Mouse (Mus musculus) heart, postnatal 14 days (tissue): ENCODE results near the gene Sgcd. TPM values are rescaled to one million over a fixed set of nuclear protein-coding genes. Genes with fewer than 3 reads are reported as not detected.

Source experiments
- DNase-seq, 2 experiments: peaks; one replicate each; pipeline ENCODE4 v3.0.0; 2021 to 2022
- intact Hi-C: fragments of 180-260 bp; cut with DNase I; formaldehyde crosslinking; loops from one replicate; pipeline ENCODE4 v1.15.1; 2025
- total RNA-seq, 2 experiments: library from RNA; stranded (reverse); gene quantifications; 2 replicates each; pipeline ENCODE4 v1.2.3; 2021

Gene Sgcd
- total RNA-seq, 2 experiments from 2014 or later: 55.8 to 57.5 TPM

DNA sequence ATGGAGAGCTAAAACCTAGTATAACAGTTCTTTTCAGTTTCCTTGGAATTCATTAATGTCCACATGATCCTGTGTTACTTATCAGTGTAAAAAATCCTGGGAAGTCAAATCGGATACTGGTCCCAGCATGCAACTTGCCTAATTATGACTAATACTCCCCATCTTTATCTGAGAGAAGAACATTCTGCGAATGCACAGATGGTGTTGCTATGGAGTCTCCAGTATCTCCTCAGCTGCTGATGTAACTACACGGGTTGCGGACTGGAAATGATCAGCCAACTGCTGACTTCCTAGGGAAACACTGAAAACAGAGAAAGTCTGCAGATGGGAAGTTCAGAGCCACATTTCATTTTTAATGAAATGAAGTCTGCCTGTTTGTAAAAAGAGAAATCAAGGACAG, 821.4 kb downstream of the Sgcd start:
- DNase-seq: no peak
- intact Hi-C loops: no loop called here

DNA sequence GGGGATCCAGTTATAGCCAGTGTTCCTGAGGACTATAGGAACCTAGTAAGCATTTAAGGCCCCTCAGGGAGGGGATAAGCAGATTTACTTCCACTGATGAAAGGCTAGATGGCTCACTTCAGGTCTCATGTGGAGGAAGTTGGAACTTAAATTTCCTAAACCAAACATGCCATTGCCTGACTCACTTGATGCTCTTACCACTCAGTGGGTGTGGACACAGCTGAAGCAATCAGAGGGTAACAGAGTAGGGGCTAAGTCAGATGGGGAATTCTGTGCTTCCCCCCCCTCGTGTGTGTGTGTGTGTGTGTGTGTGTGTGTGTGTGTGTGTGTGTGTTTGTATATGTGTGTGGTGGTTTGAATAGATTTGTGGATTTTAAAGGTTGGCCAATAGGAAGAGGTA, 830.7 kb downstream of the Sgcd start:
- intact Hi-C loops: no loop called here
- DNase-seq: no peak

DNA sequence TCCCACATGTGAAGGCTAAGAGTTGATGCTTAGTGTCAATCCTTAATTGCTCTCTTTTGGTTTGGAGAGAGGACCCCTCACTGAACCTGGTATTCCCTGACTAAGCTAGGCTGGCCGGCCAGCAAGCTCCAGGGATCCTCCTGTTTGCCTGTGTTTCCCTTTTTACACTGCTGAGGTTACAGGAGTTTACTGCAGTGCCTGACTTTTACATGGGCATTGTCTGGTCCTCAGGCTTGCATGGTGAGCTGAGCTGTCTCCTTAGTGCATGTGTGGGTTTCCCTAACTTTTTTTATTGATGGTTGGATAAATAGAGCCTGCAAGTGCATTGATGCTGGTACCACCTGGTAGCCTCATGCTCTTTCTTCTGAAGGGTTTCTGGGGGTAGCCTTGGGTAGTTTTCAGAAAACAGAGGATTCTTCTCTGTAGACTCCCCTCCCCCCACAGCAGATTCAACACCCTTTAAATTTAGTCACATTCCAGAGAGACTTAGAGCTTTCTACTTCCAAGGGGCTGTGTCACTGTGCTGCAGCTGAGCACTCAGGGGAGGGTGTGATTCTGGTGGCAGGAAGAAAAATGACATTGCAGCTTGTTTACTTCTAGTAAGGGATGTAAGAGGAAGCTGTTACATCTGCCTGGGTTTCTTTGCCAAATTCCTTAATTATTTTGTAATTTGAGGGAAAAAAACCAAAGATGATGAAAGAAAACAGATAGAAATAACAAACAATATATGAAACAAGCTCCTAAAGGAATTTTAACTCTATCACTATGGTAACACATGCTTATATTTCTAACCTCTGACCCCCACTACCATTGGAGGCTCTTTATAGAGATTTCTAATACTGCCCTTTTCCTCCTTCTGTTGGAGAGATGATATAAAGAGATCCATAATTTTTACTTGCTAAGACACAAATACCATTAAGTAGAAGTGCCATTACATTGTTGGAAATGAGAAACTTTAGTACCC, 831.8 kb downstream of the Sgcd start:
- DNase-seq: peak in 1 of 2 experiments; percentile 4
- intact Hi-C loops: no loop called here

DNA sequence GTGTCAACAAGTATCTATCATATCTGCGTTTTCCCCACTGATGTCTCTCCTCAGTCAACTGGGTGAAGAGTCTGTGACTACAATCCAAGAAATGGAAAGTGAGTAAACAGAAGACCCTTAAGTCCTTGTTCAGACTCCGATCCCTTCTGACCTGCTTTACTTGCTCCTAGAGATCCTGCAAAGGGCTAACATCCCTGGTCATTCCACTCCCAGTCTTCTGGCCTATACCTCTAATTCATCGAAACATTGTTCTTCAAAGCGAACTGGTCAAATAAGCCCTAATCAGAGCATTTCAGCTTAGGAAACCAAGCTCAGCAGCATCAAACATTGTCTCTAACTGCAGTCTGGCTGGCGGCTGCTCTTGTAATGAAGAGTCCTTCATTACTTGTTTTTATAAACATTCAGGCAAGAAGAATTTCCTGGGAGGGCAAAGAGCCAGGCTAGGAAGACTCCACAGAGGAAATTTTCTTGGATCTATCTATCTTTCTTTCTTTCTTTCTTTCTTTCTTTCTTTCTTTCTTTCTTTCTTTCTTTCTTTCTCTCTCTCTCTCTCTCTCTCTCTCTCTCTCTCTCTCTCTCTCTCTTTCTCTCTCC, 833.8 kb downstream of the Sgcd start:
- intact Hi-C loops: no loop called here
- peak in 1 of 2 experiments; percentile 13 for DNase-seq

DNA sequence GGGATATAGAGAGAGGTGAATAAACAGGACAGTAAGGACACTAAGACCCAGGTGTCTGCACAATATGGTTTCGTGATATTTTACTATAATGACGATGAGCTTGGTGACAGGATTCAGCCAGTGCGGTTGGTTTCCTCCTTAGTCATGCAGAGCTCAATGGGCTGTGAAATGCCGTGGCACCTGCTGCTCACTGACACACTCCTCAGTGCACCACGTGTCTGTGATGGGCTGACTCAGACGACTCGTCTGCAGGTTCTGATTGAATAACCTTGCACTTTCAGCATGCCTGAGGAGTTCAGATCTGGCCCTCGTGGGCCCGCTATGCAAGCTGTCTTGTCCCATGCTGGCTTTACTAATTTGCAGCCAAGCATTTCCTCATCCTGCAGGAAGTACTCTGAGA, 839.2 kb downstream of the Sgcd start:
- DNase-seq: no peak
- intact Hi-C loops: no loop called here

DNA sequence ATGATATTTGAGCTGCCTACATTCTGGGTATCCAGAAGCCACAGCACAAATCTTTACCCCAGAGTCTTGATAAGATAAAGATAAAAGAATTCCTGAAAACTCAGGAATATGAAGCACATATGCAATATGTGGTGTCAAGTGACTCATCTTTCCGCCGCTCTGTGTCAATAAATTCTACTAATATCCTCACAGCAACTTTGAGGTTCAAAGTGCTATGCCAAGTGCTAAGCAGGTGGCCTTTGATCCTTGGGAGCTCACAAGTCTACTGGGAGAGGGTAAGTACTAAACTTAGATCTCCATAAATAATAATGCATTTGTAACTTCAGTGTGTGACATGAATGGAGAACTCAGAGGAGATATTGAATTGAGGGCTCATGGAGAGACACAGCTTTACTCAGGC, 848.9 kb downstream of the Sgcd start:
- no peak for DNase-seq
- intact Hi-C loops: no loop called here

DNA sequence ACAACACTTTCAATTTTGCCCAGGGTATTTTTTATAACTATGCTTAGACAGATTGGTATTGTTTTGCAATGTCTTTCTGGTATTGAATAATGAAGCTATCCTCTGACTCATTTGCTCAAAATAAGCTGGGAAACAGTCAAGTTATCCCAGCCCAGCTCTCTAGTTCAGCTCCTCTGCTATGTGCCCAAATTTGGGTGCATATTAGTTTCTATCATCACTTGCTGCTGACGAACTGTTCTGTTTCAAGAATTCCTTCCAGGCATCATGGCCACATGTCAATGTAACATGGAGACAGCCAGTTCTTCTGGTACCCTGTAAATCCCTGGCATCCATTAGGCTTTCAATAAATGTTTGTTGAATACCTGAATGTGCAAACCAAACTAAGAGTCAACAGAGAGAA, 849.5 kb downstream of the Sgcd start:
- no peak for DNase-seq
- intact Hi-C loops: no loop called here

DNA sequence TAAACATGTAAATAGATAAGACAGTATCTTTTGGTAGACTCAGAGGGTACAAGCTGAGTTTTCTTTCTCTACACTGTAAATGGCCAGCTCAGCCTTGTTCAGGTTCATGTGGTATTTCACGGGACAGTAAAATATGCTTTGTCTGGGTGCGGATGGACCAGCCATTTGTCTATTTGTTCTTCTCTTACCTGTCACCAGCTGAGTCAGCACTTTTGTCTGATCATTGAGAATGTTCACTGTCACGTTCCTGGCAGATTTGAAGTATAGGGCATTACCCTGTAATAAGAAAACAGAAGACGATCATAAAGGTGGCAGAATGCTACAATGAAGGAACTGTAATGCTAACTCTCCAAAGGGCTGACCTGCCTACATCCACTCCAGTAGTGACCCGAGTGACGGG, 856.4 kb downstream of the Sgcd start:
- intact Hi-C loops: no loop called here

DNA sequence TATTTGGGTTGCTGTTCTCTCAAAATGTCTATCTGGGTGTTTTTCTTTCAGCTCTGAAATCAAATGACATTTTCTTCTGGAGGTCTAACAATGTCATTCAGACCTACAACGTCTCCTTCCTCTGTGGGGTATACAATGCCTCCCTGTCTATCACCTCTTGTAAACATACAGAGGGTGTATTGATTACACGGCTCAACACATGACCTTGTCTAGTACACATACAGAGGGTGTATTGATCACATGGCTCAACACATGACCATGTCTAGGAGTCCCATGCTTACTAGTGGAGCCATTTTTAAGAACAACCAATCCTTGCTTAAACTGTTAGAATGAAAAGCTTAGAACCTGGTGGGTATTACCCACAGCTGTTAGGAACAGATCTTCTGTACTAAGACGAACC, 858.3 kb downstream of the Sgcd start:
- intact Hi-C loops: no loop called here

More for the DNA sequence above, 856.4 kb downstream of the Sgcd start:
- no peak for DNase-seq

DNA sequence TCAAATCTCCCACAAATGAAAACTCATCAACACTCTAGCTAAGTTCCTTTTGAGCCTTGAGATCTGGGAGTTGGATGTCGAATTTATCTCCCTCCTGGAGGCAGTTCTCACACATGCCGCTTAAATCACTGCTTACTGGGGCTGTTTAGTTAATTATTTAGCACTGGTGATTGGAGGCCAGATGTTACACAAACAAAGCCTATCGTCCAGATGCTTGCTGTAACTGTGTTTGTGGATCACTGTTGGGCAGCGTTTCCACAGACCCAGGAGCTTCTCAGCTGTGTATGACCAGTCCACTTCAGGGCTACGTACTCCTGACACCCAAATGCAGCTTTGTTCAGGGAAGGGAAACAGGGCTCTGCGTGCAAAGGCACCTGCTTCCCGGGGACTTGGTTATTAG, 858.8 kb downstream of the Sgcd start:
- peak; percentile 18 to 26 for DNase-seq
- intact Hi-C loops: no loop called here

More for the DNA sequence above, 858.3 kb downstream of the Sgcd start:
- no peak for DNase-seq

DNA sequence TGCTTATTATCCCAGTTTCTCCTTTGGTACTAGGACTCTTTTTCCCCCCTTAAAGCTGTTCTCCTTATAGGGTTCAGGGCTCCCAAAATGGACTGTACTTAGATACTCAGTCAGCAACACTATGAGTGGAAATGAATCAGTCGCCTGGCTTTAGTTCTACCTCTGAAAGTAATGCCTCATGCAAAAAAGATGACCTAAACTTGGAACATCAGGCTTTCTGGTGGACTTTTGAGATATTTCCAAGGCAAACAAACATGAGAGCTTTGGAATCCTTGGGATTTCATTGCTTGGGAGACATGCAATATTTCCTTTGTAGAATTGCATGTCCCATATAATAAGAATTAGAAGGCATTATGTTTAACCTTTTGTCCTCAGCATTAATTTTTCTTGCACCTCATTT, 859.6 kb downstream of the Sgcd start:
- intact Hi-C loops: no loop called here
- peak in 1 of 2 experiments; percentile 2 for DNase-seq

DNA sequence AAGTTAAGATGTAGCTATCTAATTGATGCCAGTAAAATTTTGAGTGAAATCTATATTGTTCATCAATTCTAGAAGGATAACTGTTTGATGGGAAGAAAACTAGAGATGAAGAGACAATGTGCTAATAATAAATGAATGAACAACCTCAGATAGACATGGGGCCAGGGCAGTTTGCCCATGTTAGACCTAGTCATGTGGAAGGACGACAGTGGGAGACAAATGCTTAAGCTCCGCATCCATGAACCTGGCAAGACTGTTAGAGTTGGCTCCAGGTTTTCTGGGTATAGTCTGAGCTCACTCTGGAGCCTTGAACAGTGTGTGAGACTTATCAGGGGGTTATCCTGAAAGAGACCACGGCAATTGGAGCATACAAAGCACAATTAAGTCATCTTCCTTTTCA, 860.4 kb downstream of the Sgcd start:
- DNase-seq: no peak
- intact Hi-C loops: no loop called here

DNA sequence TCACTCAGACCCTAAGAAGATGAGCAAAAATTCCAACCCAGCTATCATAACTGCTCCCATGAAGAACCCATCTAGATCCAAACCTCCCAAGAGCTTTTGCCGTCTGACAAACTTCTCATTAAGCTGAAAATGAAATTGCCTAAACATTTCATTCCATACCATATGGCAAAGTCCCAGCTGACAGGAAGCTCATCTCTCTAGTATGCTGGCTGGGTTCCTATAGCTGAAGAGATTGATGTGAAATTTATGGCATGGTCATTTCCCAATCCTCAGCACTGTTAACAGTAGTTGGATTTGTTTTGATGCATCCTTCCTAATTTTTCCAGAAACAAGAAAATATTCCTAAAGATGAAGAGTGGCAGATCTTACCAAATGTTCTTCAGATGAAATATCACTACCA, 867.9 kb downstream of the Sgcd start:
- no peak for DNase-seq
- intact Hi-C loops: no loop called here

DNA sequence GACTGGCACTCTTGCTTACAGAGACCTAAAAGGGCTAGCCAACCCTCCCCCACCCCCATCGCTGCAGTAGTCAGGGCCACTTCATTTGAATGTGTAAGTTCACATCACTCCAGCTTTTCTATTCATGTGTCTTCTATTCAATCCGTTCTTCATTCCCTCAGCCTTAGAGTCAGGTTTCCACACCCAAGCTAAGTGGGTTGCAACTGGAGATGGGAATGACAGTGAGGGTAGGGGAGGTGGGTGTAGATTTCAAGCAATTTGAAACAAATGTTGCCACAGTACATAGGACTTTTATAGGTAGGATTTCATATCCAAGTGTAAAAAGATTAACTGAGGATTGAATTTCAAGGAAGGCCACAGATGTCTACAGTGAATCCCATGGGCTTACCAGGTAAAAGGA, 870.9 kb downstream of the Sgcd start:
- no peak for DNase-seq
- intact Hi-C loops: no loop called here

DNA sequence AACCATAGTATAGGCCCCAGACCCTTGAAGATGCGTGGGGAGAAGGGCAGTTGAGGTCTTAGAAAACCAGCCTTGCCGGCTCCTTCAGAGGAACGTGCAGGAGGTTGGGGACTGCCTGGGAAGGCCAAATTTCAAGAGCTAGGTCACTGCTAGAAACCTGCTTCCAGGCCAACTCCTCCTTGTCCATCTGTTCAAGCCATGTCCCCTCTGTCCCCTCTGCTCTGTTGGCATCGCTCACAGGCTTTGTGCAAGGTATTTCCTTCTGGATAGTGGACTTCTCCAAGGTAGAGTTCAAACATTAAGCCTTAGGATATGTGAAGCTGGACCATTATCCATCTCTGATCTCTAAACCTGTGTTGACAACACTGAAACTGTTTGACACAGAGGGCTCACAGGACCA, 874.4 kb downstream of the Sgcd start:
- intact Hi-C loops: no loop called here
- no peak for DNase-seq

DNA sequence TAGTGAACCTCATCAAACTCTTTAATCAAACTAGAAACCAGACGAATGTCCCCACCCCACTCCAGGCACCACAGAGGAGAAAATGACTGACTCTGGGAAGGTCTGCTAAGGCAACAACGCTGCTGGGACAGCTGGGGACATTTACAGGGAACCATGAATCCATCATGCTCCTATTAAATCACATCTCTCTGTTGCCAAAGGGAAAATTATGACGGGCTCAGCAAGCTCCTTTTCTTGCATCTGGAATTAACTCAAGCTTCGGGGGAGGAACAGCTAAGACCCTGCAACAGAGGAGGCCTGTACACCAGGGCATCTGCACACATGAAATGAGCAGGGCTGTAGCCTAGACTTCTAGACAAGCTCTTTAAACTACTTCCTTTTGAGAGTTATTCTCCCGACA, 875.7 kb downstream of the Sgcd start:
- no peak for DNase-seq
- intact Hi-C loops: no loop called here

DNA sequence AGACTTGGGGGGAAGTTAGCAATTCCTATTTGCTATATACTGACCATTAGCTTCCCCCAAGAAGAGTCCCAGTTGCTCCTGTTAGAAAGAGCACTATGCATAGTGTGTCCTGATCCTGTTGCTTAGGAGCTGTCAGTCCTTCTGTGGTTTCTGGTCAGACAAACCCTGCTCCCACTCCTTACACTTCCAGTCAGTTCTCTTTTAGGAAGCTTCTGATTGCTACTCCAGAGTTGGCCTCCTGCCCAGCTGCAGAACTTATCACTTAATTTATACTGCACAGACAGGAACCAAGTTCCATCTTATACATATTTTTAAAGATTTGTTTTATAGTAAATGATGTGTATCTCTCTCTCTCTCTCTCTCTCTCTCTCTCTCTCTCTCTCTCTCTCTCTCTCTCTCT, 878.5 kb downstream of the Sgcd start:
- peak; percentile 11 to 13 for DNase-seq
- intact Hi-C loops: no loop called here

DNA sequence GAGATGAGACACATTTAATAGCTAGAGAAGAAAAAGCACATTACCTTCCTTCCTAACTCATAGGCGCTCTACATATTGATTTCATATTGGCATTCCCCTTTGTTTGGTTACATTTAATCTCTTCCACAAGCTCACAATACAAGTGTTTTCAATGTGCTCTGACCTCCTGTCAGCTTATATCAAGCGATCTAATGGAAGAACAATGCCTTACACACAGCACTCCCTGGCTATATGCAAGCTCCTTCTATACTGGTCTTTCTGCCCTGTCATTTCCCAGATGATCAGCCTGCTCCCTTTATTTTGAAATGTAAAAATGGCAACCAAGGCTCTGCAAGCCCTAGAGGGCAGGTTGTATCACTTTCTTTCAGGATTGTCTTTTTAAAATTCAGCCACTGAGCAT, 881.1 kb downstream of the Sgcd start:
- DNase-seq: no peak
- intact Hi-C loops: no loop called here

DNA sequence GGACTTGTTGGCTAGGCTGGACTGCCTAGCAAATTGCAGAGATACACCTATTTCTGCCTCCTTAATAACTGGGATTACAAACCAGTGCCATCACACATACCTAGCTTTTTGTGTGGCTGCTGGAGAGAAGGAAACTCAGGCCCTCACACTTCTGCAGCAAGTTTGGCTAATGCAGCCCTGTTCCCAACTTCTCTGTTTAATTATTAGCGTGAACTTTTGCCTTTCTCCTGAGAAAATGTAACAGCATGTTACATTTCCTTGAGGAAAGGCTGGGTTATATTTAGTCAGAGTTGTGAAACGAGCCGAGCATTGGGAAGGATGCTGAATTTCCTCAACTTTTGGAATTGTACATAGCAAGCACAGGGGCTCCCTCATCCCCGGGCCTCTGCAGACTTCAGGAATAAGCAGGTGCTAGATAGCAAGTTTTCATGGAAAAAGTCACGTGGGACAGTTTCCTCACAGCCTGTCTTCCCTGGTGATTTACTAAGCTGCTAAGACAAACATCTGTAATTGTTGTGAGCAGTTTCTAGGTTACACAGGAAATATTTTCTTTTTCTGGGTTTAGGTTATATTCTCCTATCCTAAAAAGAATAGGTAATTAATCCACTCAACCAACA, 895.4 kb downstream of the Sgcd start:
- intact Hi-C loops: no loop called here
- DNase-seq: no peak

DNA sequence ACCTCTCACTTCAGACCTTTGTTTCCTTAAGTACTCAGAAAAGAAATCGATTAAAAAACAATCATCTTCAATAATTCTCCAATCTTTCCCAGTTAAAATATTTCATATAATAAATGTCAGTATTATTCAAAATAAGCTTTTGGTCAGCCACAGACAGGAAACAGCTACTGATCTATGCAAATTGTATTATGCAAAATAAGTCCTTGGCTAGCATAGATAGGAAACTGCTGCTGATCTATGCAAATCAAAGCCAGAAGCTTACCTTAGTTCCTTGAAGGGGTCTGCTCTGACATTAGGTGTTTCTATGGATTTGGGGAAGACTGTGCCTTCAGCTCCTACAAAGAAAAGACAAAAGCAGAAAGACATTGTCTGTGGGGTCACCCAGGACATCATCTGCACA, 906.3 kb downstream of the Sgcd start:
- DNase-seq: no peak
- intact Hi-C loops: no loop called here

DNA sequence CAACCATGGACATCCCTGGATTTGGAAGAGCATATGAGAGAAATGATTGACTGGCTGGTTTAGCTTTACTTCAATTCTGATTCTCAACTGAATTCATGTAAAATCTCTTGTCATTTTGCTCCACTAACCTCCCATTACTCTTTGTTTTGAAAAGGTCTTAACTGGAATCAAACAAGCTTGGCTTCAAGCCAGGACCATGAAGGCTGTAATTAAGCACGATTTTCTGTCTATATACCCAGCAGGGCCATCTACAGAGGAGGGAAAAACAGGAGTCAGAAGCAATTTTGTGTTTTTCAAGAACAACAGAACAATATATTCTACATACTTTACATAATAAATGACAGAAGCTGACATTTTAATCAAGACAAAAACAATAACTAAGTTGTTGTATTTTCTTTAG, 915.2 kb downstream of the Sgcd start:
- intact Hi-C loops: no loop called here
- DNase-seq: no peak

DNA sequence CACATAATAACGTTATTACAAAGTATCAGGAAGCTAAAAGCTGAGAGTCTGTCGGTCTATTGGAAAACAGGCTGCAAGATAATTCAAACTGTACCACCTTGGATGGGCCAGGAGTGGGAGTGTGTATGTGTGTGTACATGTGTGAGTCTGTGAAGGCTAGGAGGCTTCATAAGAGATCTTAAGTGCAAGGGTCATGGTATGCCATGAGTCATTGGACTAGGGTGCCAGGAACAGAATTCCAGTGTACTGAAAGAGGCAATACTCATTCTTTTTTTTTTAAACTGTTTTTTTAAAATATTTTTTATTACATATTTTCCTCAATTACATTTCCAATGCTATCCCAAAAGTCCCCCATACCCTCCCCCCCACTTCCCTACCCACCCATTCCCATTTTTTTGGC, 917.6 kb downstream of the Sgcd start:
- intact Hi-C loops: no loop called here
- no peak for DNase-seq
